Mouse (Mus musculus): Measurements from ENCODE around the gene Bcl11b. TPM values are rescaled to one million over a fixed set of nuclear protein-coding genes. Genes with fewer than 3 reads are reported as not detected.
A peak's percentile ranks its signal among the peaks of the same experiment; 100 is the strongest.

The Bcl11b gene
- polyA plus RNA-seq, 1 experiment = not detected

DNA sequence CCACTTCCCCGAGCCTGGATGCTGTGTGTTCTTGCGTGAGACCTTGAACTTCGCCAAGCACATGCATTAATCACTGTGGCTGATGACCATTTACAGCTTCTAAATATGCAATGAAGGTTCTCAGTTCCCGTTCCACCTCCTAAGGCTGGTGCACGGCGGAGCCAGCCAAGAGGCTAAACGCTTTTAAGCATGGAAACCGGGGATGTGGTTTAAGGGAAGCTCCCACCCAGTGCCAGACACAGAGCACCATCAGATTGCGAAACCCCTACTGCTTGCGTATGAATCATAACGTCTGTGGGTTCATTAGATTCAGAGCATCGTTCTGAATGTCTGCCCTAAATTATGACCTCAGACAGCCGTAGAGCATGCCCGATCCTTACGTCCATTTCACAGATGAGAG lies 41.6 kb downstream of the Bcl11b start:
- H3ac ChIP-seq (ENCODE audit: control insufficient read depth, insufficient read length) = no peak overlapping the region
- no peaks in the 10 kb centered on the region for H3K27me3 ChIP-seq (ENCODE audit: control insufficient read depth, insufficient read depth, insufficient read length)
- H3K4me3 ChIP-seq = no peak overlapping the region
- TF ChIP-seq MYOD1 (IDR thresholded peaks at IDR 0.05; ENCODE audit: control insufficient read depth in 1 of 3, insufficient read length in 2 of 3, low read depth in 2 of 3) (no peak), CEBPB (IDR thresholded peaks at IDR 0.05; ENCODE audit: insufficient read depth, poor library complexity, severe bottlenecking) (peak; percentile 97), TCF3 (IDR thresholded peaks at IDR 0.05; ENCODE audit: insufficient read length, low read depth) (no peak), USF1 (IDR thresholded peaks at IDR 0.05; ENCODE audit: low read depth) (no peak), E2F4 (IDR thresholded peaks at IDR 0.05; ENCODE audit: insufficient read depth) (no peak)
- H3K79me2 ChIP-seq (ENCODE audit: control insufficient read depth, insufficient read depth) = no peaks in the 10 kb centered on the region
- peak overlapping the region; percentile 70 for H3K4me2 ChIP-seq (ENCODE audit: low read depth)
- H3K36me3 ChIP-seq (ENCODE audit: control insufficient read depth, insufficient read depth) = no peaks in the 10 kb centered on the region

DNA sequence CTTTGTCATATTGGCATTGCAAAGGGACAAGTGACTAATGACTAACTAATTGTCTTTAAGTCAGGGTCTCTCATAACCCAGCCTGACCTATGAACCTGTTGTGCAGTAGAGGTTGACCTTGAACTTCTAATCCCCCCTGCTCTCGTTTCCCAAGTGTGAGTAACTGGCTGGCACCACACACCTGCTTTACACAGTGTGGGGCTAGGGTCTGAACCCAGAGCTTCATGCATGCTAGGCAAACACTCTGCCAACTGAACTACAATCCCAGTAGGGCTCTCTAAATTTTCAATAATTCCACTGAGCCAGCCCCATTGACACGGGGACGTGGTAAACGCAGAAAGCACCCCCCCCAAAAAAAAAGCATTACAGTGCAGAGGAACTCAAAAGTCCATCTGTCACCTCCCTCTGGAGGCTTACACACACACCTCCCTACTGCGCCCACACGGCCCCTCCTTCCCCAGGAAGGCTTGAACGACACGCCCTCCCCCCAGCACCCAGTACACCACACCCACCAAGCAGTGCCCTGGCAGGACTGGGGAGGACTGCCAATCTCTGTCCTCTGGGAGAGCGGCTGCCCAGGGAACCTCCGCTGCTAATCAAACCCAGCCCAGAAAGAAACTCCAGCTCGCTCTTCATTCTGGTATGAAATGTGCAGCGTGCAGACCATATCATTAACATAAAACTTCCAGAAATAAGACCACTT lies 42.5 kb downstream of the Bcl11b start:
- TF ChIP-seq TCF3 (IDR thresholded peaks at IDR 0.05; ENCODE audit: insufficient read length, low read depth) (no peak), USF1 (IDR thresholded peaks at IDR 0.05; ENCODE audit: low read depth) (no peak), TCF12 (IDR thresholded peaks at IDR 0.05; ENCODE audit: insufficient read depth, poor library complexity, severe bottlenecking) (no peak), POLR2AphosphoS2 (IDR thresholded peaks at IDR 0.05; ENCODE audit: insufficient read length, low read depth) (no peak), E2F4 (IDR thresholded peaks at IDR 0.05; ENCODE audit: insufficient read depth) (no peak), CEBPB (IDR thresholded peaks at IDR 0.05; ENCODE audit: insufficient read depth, poor library complexity, severe bottlenecking) (no peak), MYOD1 (IDR thresholded peaks at IDR 0.05; ENCODE audit: control insufficient read depth in 1 of 3, insufficient read length in 2 of 3, low read depth in 2 of 3) (no peak), SRF (IDR thresholded peaks at IDR 0.05; ENCODE audit: control insufficient read depth, insufficient read length, low read depth) (no peak), MYOG (IDR thresholded peaks at IDR 0.05; ENCODE audit: control insufficient read depth in 1 of 3, insufficient read depth in 1 of 3, insufficient read length in 2 of 3, low read depth in 2 of 3) (no peak), MAX (IDR thresholded peaks at IDR 0.05; ENCODE audit: low read depth) (no peak), REST (IDR thresholded peaks at IDR 0.05; ENCODE audit: insufficient read depth, insufficient read length) (no peak), POLR2A (IDR thresholded peaks at IDR 0.05; ENCODE audit: insufficient read length, low read depth) (no peak)
- Histone ChIP-seq H3K4me3 (no peak overlapping the region), H3K79me2 (ENCODE audit: control insufficient read depth, insufficient read depth) (no peaks in the 10 kb centered on the region), H3K27me3 (ENCODE audit: control insufficient read depth, insufficient read depth, insufficient read length) (no peaks in the 10 kb centered on the region), H3K4me2 (ENCODE audit: low read depth) (peak overlapping the region; percentile 70), H3K36me3 (ENCODE audit: control insufficient read depth, insufficient read depth) (no peaks in the 10 kb centered on the region), H3ac (ENCODE audit: control insufficient read depth, insufficient read length) (no peak overlapping the region)

GRCm38 (mm10) chr12:107960365-107960764 lies 43.0 kb downstream of the Bcl11b start:
- Histone ChIP-seq H3K4me3 (no peak overlapping the region), H3K4me2 (ENCODE audit: low read depth) (no peak overlapping the region), H3K27me3 (ENCODE audit: control insufficient read depth, insufficient read depth, insufficient read length) (no peaks in the 10 kb centered on the region), H3K79me2 (ENCODE audit: control insufficient read depth, insufficient read depth) (no peaks in the 10 kb centered on the region), H3K36me3 (ENCODE audit: control insufficient read depth, insufficient read depth) (no peaks in the 10 kb centered on the region), H3ac (ENCODE audit: control insufficient read depth, insufficient read length) (no peak overlapping the region)
- TF ChIP-seq SRF (IDR thresholded peaks at IDR 0.05; ENCODE audit: control insufficient read depth, insufficient read length, low read depth) (no peak), TCF3 (IDR thresholded peaks at IDR 0.05; ENCODE audit: insufficient read length, low read depth) (no peak), CEBPB (IDR thresholded peaks at IDR 0.05; ENCODE audit: insufficient read depth, poor library complexity, severe bottlenecking) (no peak), REST (IDR thresholded peaks at IDR 0.05; ENCODE audit: insufficient read depth, insufficient read length) (no peak), E2F4 (IDR thresholded peaks at IDR 0.05; ENCODE audit: insufficient read depth) (no peak), MAX (IDR thresholded peaks at IDR 0.05; ENCODE audit: low read depth) (no peak), POLR2A (IDR thresholded peaks at IDR 0.05; ENCODE audit: insufficient read length, low read depth) (no peak), USF1 (IDR thresholded peaks at IDR 0.05; ENCODE audit: low read depth) (no peak), TCF12 (IDR thresholded peaks at IDR 0.05; ENCODE audit: insufficient read depth, poor library complexity, severe bottlenecking) (no peak), POLR2AphosphoS2 (IDR thresholded peaks at IDR 0.05; ENCODE audit: insufficient read length, low read depth) (no peak), MYOD1 (IDR thresholded peaks at IDR 0.05; ENCODE audit: control insufficient read depth in 1 of 3, insufficient read length in 2 of 3, low read depth in 2 of 3) (no peak), MYOG (IDR thresholded peaks at IDR 0.05; ENCODE audit: control insufficient read depth in 1 of 3, insufficient read depth in 1 of 3, insufficient read length in 2 of 3, low read depth in 2 of 3) (no peak)

- H3K79me2 ChIP-seq (ENCODE audit: control insufficient read depth, insufficient read depth) = no peaks in the 10 kb centered on the region
- TF ChIP-seq E2F4 (IDR thresholded peaks at IDR 0.05; ENCODE audit: insufficient read depth) = no peak
- TF ChIP-seq REST (IDR thresholded peaks at IDR 0.05; ENCODE audit: insufficient read depth, insufficient read length) = no peak
- TF ChIP-seq TCF12 (IDR thresholded peaks at IDR 0.05; ENCODE audit: insufficient read depth, poor library complexity, severe bottlenecking) = no peak
- no peak for TF ChIP-seq SRF (IDR thresholded peaks at IDR 0.05; ENCODE audit: control insufficient read depth, insufficient read length, low read depth)
- TF ChIP-seq POLR2A (IDR thresholded peaks at IDR 0.05; ENCODE audit: insufficient read length, low read depth) = no peak
- no peak for TF ChIP-seq MYOG (IDR thresholded peaks at IDR 0.05; ENCODE audit: control insufficient read depth in 1 of 3, insufficient read depth in 1 of 3, insufficient read length in 2 of 3, low read depth in 2 of 3)
- TF ChIP-seq TCF3 (IDR thresholded peaks at IDR 0.05; ENCODE audit: insufficient read length, low read depth) = no peak
- TF ChIP-seq MYOD1 (IDR thresholded peaks at IDR 0.05; ENCODE audit: control insufficient read depth in 1 of 3, insufficient read length in 2 of 3, low read depth in 2 of 3) = no peak
- TF ChIP-seq CEBPB (IDR thresholded peaks at IDR 0.05; ENCODE audit: insufficient read depth, poor library complexity, severe bottlenecking) = no peak
- TF ChIP-seq MAX (IDR thresholded peaks at IDR 0.05; ENCODE audit: low read depth) = no peak
- no peak for TF ChIP-seq POLR2AphosphoS2 (IDR thresholded peaks at IDR 0.05; ENCODE audit: insufficient read length, low read depth)
- TF ChIP-seq USF1 (IDR thresholded peaks at IDR 0.05; ENCODE audit: low read depth) = no peak
- H3K36me3 ChIP-seq (ENCODE audit: control insufficient read depth, insufficient read depth) = no peaks in the 10 kb centered on the region
- H3K4me3 ChIP-seq = no peak overlapping the region
- no peaks in the 10 kb centered on the region for H3K27me3 ChIP-seq (ENCODE audit: control insufficient read depth, insufficient read depth, insufficient read length)
- no peak overlapping the region for H3K4me2 ChIP-seq (ENCODE audit: low read depth)
- no peak overlapping the region for H3ac ChIP-seq (ENCODE audit: control insufficient read depth, insufficient read length)
Observed at GRCm38 (mm10) chr12:107959872-107960271, 43.5 kb downstream of the Bcl11b start.

All from myocyte (in vitro differentiated cells).